Mouse (Mus musculus) neural tube, embryonic 10.5 days (tissue): Measurements from ENCODE around the gene Gm16181.
A peak's percentile ranks its signal among the peaks of the same experiment; 100 is the strongest.

Experiments
- DNase-seq: peaks from one replicate; pipeline ENCODE4 v3.0.0-alpha.2; 2017; ENCODE audit warnings: low spot score; ENCODE audit errors: extremely low spot score

Gene Gm16181

GRCm38 (mm10) chr17:35195631-35196320 is 24.9 kb upstream of the Gm16181 start:
- DNase-seq = peak; percentile 83

- DNase-seq = no peak
Measured at GRCm38 (mm10) chr17:35196321-35196641, 24.4 kb upstream of the Gm16181 start.

GRCm38 (mm10) chr17:35197126-35197525 is 23.5 kb upstream of the Gm16181 start:
- DNase-seq = no peak

- DNase-seq = no peak
Measured at GRCm38 (mm10) chr17:35198029-35198428, 22.6 kb upstream of the Gm16181 start.

GRCm38 (mm10) chr17:35198946-35199345 is 21.7 kb upstream of the Gm16181 start:
- no peak for DNase-seq

- DNase-seq = no peak
Measured at GRCm38 (mm10) chr17:35200398-35200797, 20.2 kb upstream of the Gm16181 start.

- no peak for DNase-seq
Measured at GRCm38 (mm10) chr17:35201128-35201527, 19.5 kb upstream of the Gm16181 start.

- DNase-seq = no peak
Measured at GRCm38 (mm10) chr17:35201787-35202186, 18.8 kb upstream of the Gm16181 start, which contains the start of gene Tnf. Gene Tnf (minus strand): TSS chr17:35202007.

GRCm38 (mm10) chr17:35202442-35202841 is 18.2 kb upstream of the Gm16181 start:
- no peak for DNase-seq

GRCm38 (mm10) chr17:35204494-35205379 is 15.9 kb upstream of the Gm16181 start, which contains the start of gene Lta:
Gene Lta (minus strand): TSS chr17:35205351.
- no peak for DNase-seq

- DNase-seq = no peak
Measured at GRCm38 (mm10) chr17:35205380-35205769, 15.3 kb upstream of the Gm16181 start.

GRCm38 (mm10) chr17:35209785-35210535 is 10.7 kb upstream of the Gm16181 start:
- DNase-seq = no peak

- no peak for DNase-seq
Measured at GRCm38 (mm10) chr17:35210593-35210992, 10.0 kb upstream of the Gm16181 start.

GRCm38 (mm10) chr17:35213071-35213470 is 7.6 kb upstream of the Gm16181 start:
- DNase-seq = no peak

GRCm38 (mm10) chr17:35218516-35219193 is 2.0 kb upstream of the Gm16181 start:
- DNase-seq = no peak

GRCm38 (mm10) chr17:35219601-35220041 is 1.0 kb upstream of the Gm16181 start:
- no peak for DNase-seq

GRCm38 (mm10) chr17:35222299-35222698 is 1.7 kb downstream of the Gm16181 start:
- no peak for DNase-seq

GRCm38 (mm10) chr17:35224641-35225040 is 4.0 kb downstream of the Gm16181 start:
- no peak for DNase-seq

GRCm38 (mm10) chr17:35225456-35225855 is 4.8 kb downstream of the Gm16181 start:
- DNase-seq = no peak

- no peak for DNase-seq
Measured at GRCm38 (mm10) chr17:35226561-35227046, 6.0 kb downstream of the Gm16181 start.

- DNase-seq = no peak
Measured at GRCm38 (mm10) chr17:35231022-35231421, 10.4 kb downstream of the Gm16181 start.
